Mouse (Mus musculus): ENCODE results near the gene Bicd2.

GRCm38 (mm10) chr13:49356090-49356489 is 14.7 kb downstream of the Bicd2 start:
- TF ChIP-seq CTCF (IDR thresholded peaks at IDR 0.05; ENCODE audit: low read depth, low read length): no peak
- no peak for TF ChIP-seq POLR2A (IDR thresholded peaks at IDR 0.05; ENCODE audit: extremely low read depth, insufficient read depth, low read length)

All from liver, adult 2 months (tissue).